Mouse (Mus musculus): ENCODE results near the gene Sall2. TPM values are rescaled to one million over a fixed set of nuclear protein-coding genes. Genes with fewer than 3 reads are reported as not detected.

Sall2 gene
- polyA plus RNA-seq, 1 experiment, result 16.9 TPM

DNA sequence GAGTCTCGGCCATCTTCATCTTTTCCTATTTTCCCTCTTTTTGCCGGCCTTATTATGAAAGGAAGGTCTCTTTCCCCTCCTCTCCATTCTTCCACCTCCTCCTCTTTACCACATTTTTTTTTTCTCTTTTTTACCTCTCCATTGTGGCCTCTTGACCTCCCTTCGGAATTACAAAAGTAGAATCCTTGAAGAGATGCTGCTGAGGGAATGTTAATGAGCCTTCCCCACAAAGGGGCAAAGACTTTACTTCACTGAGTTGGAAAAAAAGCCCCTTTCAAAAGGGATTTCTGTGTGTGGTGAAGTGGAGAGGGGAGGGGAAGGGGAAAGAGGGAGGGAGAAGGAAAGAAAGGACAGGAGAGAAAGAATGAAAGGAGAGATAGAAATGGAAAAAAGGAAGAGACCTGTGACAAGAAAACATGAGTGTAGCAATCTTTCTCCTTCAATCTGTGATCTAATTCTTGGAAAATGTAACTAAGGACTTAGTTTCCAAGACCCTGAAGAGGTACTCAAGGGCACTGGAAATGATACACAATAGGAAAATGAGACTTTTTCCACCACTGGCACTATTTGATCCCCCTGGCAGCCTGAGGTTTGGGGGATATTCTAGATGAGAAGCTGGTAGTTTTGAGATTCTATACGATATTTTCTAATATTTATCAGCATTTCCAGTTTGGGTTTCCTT, 2.6 kb upstream of the Sall2 start:
- WGBS, result 37% methylated on average over 4 of the region's 4 CpGs
- TF ChIP-seq POLR2A (IDR thresholded peaks at IDR 0.05; ENCODE audit: low read depth, low read length), result no peak
- no peak for TF ChIP-seq CTCF (conservative IDR thresholded peaks at IDR 0.05; ENCODE audit: insufficient read depth, insufficient read length, low read depth, low read length)
- Histone ChIP-seq H3K4me1 (ENCODE audit: control insufficient read depth, insufficient read depth, low read length) (no peaks in the 10 kb centered on the region), H3K36me3 (ENCODE audit: control insufficient read depth, insufficient read depth, low read length) (no peaks in the 10 kb centered on the region), H3K27ac (ENCODE audit: insufficient read depth, low read depth, low read length) (no peak overlapping the region), H3K4me3 (ENCODE audit: insufficient read depth, low read depth, low read length) (no peak overlapping the region), H3K27me3 (replicated peaks; ENCODE audit: control insufficient read depth, insufficient read depth, low read length) (no peaks in the 10 kb centered on the region; the same call in 1 of the 2 replicates)
- no peak for DNase-seq

DNA sequence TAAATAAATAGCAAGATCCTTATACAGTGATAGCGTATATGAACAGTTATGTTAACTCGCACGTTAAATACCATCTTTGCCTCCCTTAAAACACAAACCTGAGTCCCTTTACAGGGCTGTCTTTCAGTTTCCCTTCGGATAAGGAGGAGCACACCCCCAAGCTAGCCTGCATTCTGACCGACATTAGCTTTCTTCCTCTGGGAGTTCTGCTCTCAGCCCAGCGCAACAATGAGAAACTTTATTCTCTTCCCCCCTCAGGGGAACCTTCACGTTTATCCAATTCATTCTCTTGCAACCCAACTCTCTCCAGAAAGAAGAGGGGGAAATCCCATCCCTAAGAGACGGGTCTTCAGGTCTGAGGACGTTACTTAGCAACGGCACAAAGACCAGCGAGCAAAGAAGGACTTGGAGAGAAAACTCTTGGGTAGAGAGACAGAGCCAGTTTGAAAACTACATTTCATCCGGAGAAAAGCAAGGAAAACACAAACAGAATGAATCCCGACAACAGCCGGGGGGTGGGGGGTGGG, 1.1 kb downstream of the Sall2 start:
- Histone ChIP-seq H3K4me1 (ENCODE audit: control insufficient read depth, insufficient read depth, low read length) (no peaks in the 10 kb centered on the region), H3K27ac (ENCODE audit: insufficient read depth, low read depth, low read length) (no peak overlapping the region), H3K36me3 (ENCODE audit: control insufficient read depth, insufficient read depth, low read length) (no peaks in the 10 kb centered on the region), H3K27me3 (replicated peaks; ENCODE audit: control insufficient read depth, insufficient read depth, low read length) (no peaks in the 10 kb centered on the region; the same call in 1 of the 2 replicates), H3K4me3 (ENCODE audit: insufficient read depth, low read depth, low read length) (no peak overlapping the region)
- DNase-seq, result no peak
- 12% methylated on average over 14 of the region's 14 CpGs for WGBS
- no peak for TF ChIP-seq CTCF (conservative IDR thresholded peaks at IDR 0.05; ENCODE audit: insufficient read depth, insufficient read length, low read depth, low read length)
- no peak for TF ChIP-seq POLR2A (IDR thresholded peaks at IDR 0.05; ENCODE audit: low read depth, low read length)

DNA sequence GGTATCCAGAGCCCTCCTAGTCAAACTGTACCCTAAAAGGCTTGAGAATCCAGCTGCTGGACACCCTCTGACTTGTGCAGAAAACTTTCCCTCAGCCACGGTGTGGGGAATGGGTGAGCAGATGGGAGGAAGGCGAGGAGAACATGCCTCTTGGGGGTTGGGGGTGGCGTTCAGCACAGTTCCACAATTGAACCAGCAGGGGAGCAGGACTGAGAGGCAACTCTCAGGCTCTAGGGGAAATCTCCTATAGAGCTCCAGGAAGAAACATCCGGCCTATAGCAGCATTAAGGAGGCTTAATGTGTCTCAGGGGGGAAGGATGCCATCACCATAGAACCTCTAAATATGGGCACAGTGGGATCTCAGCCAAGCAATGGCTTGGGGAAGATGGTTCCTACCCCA, 2.7 kb downstream of the Sall2 start:
- 35% methylated on average over 4 of the region's 4 CpGs for WGBS

DNA sequence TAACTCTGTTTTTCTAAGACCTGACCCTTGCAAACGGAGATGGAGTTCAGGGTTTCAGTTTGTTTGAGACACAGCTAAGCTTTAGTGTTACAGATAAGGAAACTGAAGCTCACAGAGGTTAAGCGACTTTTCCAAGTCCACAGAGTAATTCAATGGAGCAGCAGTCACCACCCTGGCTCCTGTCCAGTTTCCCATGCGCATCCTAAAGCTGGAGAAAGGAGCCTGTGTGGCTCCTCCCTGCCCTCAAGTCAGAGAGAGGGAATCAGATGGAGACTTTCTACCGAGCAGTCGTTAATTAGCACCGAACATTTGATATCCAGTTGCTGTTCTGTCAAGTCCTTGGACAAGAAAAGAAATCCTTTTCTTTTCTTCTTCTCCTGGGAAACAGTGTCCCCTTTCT, 9.2 kb downstream of the Sall2 start:
- Histone ChIP-seq H3K27ac (ENCODE audit: insufficient read depth, low read depth, low read length) (no peak overlapping the region), H3K36me3 (ENCODE audit: control insufficient read depth, insufficient read depth, low read length) (no peaks in the 10 kb centered on the region), H3K27me3 (replicated peaks; ENCODE audit: control insufficient read depth, insufficient read depth, low read length) (no peaks in the 10 kb centered on the region), H3K4me1 (ENCODE audit: control insufficient read depth, insufficient read depth, low read length) (peaks cover 7% of the 10 kb centered on the region; the same call in 1 of the 2 replicates), H3K4me3 (ENCODE audit: insufficient read depth, low read depth, low read length) (no peak overlapping the region)
- WGBS, result 30% methylated on average over 6 of the region's 6 CpGs
- TF ChIP-seq POLR2A (IDR thresholded peaks at IDR 0.05; ENCODE audit: low read depth, low read length) (no peak), CTCF (conservative IDR thresholded peaks at IDR 0.05; ENCODE audit: insufficient read depth, insufficient read length, low read depth, low read length) (no peak)
- DNase-seq, result no peak

More for the DNA sequence above, 2.7 kb downstream of the Sall2 start:
- no peaks in the 10 kb centered on the region for H3K36me3 ChIP-seq (ENCODE audit: control insufficient read depth, insufficient read depth, low read length)
- H3K4me1 ChIP-seq (ENCODE audit: control insufficient read depth, insufficient read depth, low read length), result no peaks in the 10 kb centered on the region
- no peak overlapping the region for H3K4me3 ChIP-seq (ENCODE audit: insufficient read depth, low read depth, low read length)
- no peak overlapping the region for H3K27ac ChIP-seq (ENCODE audit: insufficient read depth, low read depth, low read length)
- DNase-seq, result no peak
- H3K27me3 ChIP-seq (replicated peaks; ENCODE audit: control insufficient read depth, insufficient read depth, low read length), result no peaks in the 10 kb centered on the region
- TF ChIP-seq CTCF (conservative IDR thresholded peaks at IDR 0.05; ENCODE audit: insufficient read depth, insufficient read length, low read depth, low read length) (no peak), POLR2A (IDR thresholded peaks at IDR 0.05; ENCODE audit: low read depth, low read length) (no peak)

DNA sequence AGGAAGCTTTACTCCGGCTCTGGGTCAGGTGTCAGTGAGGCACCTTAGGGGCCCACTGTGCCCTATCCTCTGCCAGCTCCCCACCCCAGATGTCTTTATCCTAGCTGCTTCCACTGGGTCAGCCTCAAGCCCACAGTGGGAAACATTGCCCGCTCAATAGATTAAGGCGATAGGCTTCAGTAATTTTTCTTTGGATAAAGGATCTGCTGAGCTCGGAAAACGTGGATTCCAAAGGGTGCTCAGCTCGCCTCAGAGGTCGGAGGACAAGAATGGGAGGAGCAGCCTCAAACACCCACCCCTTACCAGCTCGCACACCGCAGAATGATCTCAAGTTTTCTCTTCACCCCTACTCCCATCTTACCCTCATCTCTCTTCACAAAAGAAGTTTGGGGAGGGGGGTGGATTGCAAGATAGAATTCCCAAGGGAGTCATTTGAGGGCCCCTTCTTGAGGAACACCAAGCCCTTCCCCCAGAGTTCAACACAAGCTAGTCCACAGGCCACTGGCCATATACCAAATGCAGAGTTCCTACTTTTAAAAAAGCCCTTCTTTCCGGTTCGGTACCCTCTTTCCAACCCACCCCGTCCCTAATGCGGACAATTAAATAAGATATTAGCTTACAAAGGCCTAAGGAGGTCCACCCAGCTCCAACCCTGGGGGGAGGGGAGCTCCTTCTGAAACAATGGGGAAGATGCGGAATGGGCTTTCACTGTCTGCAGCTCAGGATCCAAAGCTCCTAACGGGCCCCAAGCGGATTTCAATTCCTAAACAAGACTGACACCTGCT, 11.9 kb downstream of the Sall2 start:
- peaks cover 7% of the 10 kb centered on the region; the same call in 1 of the 2 replicates for H3K4me1 ChIP-seq (ENCODE audit: control insufficient read depth, insufficient read depth, low read length)
- H3K27me3 ChIP-seq (replicated peaks; ENCODE audit: control insufficient read depth, insufficient read depth, low read length), result no peaks in the 10 kb centered on the region
- WGBS, result 18% methylated on average over 16 of the region's 16 CpGs
- peak; percentile 84 for DNase-seq
- H3K27ac ChIP-seq (ENCODE audit: insufficient read depth, low read depth, low read length), result peak overlapping the region; percentile 68
- H3K4me3 ChIP-seq (ENCODE audit: insufficient read depth, low read depth, low read length), result peak overlapping the region; percentile 85
- TF ChIP-seq POLR2A (IDR thresholded peaks at IDR 0.05; ENCODE audit: low read depth, low read length) (no peak), CTCF (conservative IDR thresholded peaks at IDR 0.05; ENCODE audit: insufficient read depth, insufficient read length, low read depth, low read length) (no peak)
- H3K36me3 ChIP-seq (ENCODE audit: control insufficient read depth, insufficient read depth, low read length), result no peaks in the 10 kb centered on the region

DNA sequence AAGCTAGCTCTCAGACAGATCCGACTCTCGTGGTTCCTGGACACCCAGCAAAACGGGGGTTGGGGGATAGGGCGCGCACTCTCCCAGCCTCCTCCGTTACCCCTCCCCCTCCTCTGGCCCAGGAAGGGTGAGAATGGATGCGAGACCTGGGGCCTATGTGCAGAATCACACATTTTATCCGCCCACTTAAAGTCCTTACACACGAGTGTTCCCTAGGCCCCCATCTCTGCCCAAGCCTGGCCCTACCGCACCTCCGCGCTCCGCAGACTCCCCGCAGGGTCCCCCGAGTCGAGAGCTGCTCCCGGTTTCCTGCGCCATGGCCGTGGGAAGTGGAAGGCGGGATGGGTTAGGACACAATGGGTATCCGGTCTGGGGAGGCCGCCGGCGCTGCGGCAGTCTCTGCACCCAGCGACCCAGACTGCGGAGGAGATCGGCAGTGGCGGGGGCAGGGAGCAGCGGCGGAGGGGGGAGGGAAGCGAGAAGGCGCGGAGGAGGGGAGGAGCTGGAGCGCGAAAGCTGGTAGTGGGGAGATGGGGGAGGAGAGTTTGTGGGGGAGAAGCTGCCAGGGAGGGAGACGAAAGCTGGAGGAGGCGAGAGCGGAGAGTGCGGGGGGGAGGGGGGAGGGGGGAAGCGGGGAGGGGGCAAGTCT, 12.6 kb downstream of the Sall2 start:
- peak overlapping the region; percentile 85 for H3K4me3 ChIP-seq (ENCODE audit: insufficient read depth, low read depth, low read length)
- peaks cover 7% of the 10 kb centered on the region; the same call in 1 of the 2 replicates for H3K4me1 ChIP-seq (ENCODE audit: control insufficient read depth, insufficient read depth, low read length)
- peak; percentile 81 for DNase-seq
- under 1% methylated on average over 33 of the region's 41 CpGs for whole genome bisulfite sequencing
- no peaks in the 10 kb centered on the region for H3K27me3 ChIP-seq (replicated peaks; ENCODE audit: control insufficient read depth, insufficient read depth, low read length)
- no peaks in the 10 kb centered on the region for H3K36me3 ChIP-seq (ENCODE audit: control insufficient read depth, insufficient read depth, low read length)
- H3K27ac ChIP-seq (ENCODE audit: insufficient read depth, low read depth, low read length), result peak overlapping the region; percentile 47
- TF ChIP-seq POLR2A (IDR thresholded peaks at IDR 0.05; ENCODE audit: low read depth, low read length) (no peak), CTCF (conservative IDR thresholded peaks at IDR 0.05; ENCODE audit: insufficient read depth, insufficient read length, low read depth, low read length) (no peak)
